In genomic region chr7:133701366-133701765, GRCm38 (mm10) we compare ENCODE assay signal across 27 mouse cellular contexts. TPM values are rescaled to one million over a fixed set of nuclear protein-coding genes. Genes with fewer than 3 reads are reported as not detected.
DNase-seq lines count a peak whose midpoint lies in the region; ATAC-seq and TF ChIP-seq lines count a peak whose summit lies in the region.
"Had no signal": no experiment of that assay in that cellular context is flagged by ENCODE, and none has a peak within 500 bp of the region (broad histone marks: within the 10 kb centered on the region; RNA-seq: fewer than 3 reads in every experiment).

No protein-coding gene starts in this region.

- ATAC-seq in lung, embryonic 14.5 days (ENCODE audit: insufficient read depth) = no peak
- ATAC-seq in liver, embryonic 16.5 days (ENCODE audit: low read depth) = no peak
- ATAC-seq: forebrain, embryonic 15.5 days; intestine, postnatal 0 days; lung, postnatal 0 days had no signal

- DNase-seq in lung, embryonic 14.5 days = no peak
- DNase-seq in lung, adult 2 months = no peak
- no peak for DNase-seq in embryonic facial prominence, embryonic 10.5 days (ENCODE audit: low spot score)
- peak; percentile 54 for DNase-seq in liver
- DNase-seq in frontal cortex, adult 2 months (ENCODE audit: extremely low spot score in 1 of 2, low spot score in 1 of 2) = no peak
- DNase-seq in cerebellum, adult 18-20 months = no peak
- no peak for DNase-seq in thymus, adult 18-20 months
- DNase-seq: adrenal gland, postnatal 14 days; cerebellum, adult 9-11 months; gastrocnemius, postnatal 25 days; heart, adult 18-20 months; heart, postnatal 10 days; kidney, postnatal 36 days; layer of hippocampus, adult 9-11 months; thymus, postnatal 14 days had no signal

- no peak overlapping the region for H3K4me2 ChIP-seq in lung, embryonic 14.5 days
- H3K4me2 ChIP-seq in liver, embryonic 16.5 days (ENCODE audit: low read depth, low read length) = peak overlapping the region; percentile 83
- H3K4me2 ChIP-seq: embryonic facial prominence, embryonic 12.5 days; forebrain, embryonic 15.5 days; hindbrain, embryonic 12.5 days; kidney, embryonic 15.5 days; midbrain, embryonic 12.5 days had no signal

- H3K4me1 ChIP-seq in lung, embryonic 14.5 days (ENCODE audit: insufficient read depth) = no peaks in the 10 kb centered on the region
- H3K4me1 ChIP-seq in lung, adult 2 months (ENCODE audit: control insufficient read depth, insufficient read depth, low read length) = no peaks in the 10 kb centered on the region
- no peaks in the 10 kb centered on the region for H3K4me1 ChIP-seq in embryonic facial prominence, embryonic 10.5 days
- peaks cover 61% of the 10 kb centered on the region for H3K4me1 ChIP-seq in liver, embryonic 16.5 days (ENCODE audit: control insufficient read depth, low read depth, low read length)
- H3K4me1 ChIP-seq: embryonic facial prominence, embryonic 12.5 days; forebrain, embryonic 15.5 days; hindbrain, embryonic 12.5 days; kidney, embryonic 15.5 days; midbrain, embryonic 12.5 days had no signal

- no peak for TF ChIP-seq POLR2A in lung, adult 2 months (IDR thresholded peaks at IDR 0.05; ENCODE audit: borderline replicate concordance, extremely low read depth, low read depth, low read length)

- no peaks in the 10 kb centered on the region for H3K9me3 ChIP-seq in lung, embryonic 14.5 days (ENCODE audit: low read depth, low read length)
- no peaks in the 10 kb centered on the region for H3K9me3 ChIP-seq in embryonic facial prominence, embryonic 10.5 days
- no peaks in the 10 kb centered on the region for H3K9me3 ChIP-seq in liver, embryonic 16.5 days (replicated peaks; ENCODE audit: control insufficient read depth, low read length)
- H3K9me3 ChIP-seq: embryonic facial prominence, embryonic 12.5 days; forebrain, embryonic 15.5 days; hindbrain, embryonic 12.5 days; kidney, embryonic 15.5 days; midbrain, embryonic 12.5 days had no signal

- H3K27ac ChIP-seq in lung, embryonic 14.5 days (ENCODE audit: low read depth) = no peak overlapping the region
- peak overlapping the region; percentile 51; the same call in 1 of the 2 replicates for H3K27ac ChIP-seq in embryonic facial prominence, embryonic 10.5 days (replicated peaks)
- peak overlapping the region; percentile 100 for H3K27ac ChIP-seq in liver, embryonic 16.5 days (ENCODE audit: low read length)
- H3K27ac ChIP-seq: embryonic facial prominence, embryonic 12.5 days; forebrain, embryonic 15.5 days; hindbrain, embryonic 12.5 days; kidney, embryonic 15.5 days; macrophage; midbrain, embryonic 12.5 days; stomach, postnatal 0 days had no signal

- WGBS in lung, embryonic 14.5 days = 93% methylated on average over 7 of the region's 7 CpGs
- 93% methylated on average over 7 of the region's 7 CpGs for WGBS in lung, adult 2 months
- WGBS in embryonic facial prominence, embryonic 10.5 days = 90% methylated on average over 7 of the region's 7 CpGs
- WGBS in liver, embryonic 16.5 days (ENCODE audit: insufficient replicate concordance) = 43% methylated on average over 7 of the region's 7 CpGs

- no peak for TF ChIP-seq CTCF in lung, embryonic 14.5 days (IDR thresholded peaks at IDR 0.05; ENCODE audit: low read depth)
- TF ChIP-seq CTCF in lung, adult 2 months (IDR thresholded peaks at IDR 0.05; ENCODE audit: insufficient read depth, low read length) = no peak

- no peak overlapping the region for H3K9ac ChIP-seq in lung, embryonic 14.5 days
- H3K9ac ChIP-seq in liver, embryonic 16.5 days (ENCODE audit: low read depth, low read length) = peak overlapping the region; percentile 86
- H3K9ac ChIP-seq: embryonic facial prominence, embryonic 12.5 days; forebrain, embryonic 15.5 days; hindbrain, embryonic 12.5 days; kidney, embryonic 15.5 days; midbrain, embryonic 12.5 days had no signal

- peak overlapping the region; percentile 20; the same call in 1 of the 2 replicates for H3K4me3 ChIP-seq in lung, embryonic 14.5 days (ENCODE audit: low read depth, low read length)
- H3K4me3 ChIP-seq in lung, adult 2 months (replicated peaks; ENCODE audit: extremely low read depth, low read depth, low read length) = no peak overlapping the region
- H3K4me3 ChIP-seq in embryonic facial prominence, embryonic 10.5 days = peak overlapping the region; percentile 18; the same call in 1 of the 2 replicates
- H3K4me3 ChIP-seq in liver, embryonic 16.5 days (ENCODE audit: low read depth, low read length) = peak overlapping the region; percentile 80
- H3K4me3 ChIP-seq: embryonic facial prominence, embryonic 12.5 days; forebrain, embryonic 15.5 days; hindbrain, embryonic 12.5 days; kidney, embryonic 15.5 days; midbrain, embryonic 12.5 days had no signal

- H3K27me3 ChIP-seq in lung, embryonic 14.5 days (ENCODE audit: insufficient read depth, low read length) = no peaks in the 10 kb centered on the region
- H3K27me3 ChIP-seq in embryonic facial prominence, embryonic 10.5 days (replicated peaks; ENCODE audit: low read depth, poor library complexity, severe bottlenecking) = no peaks in the 10 kb centered on the region
- no peaks in the 10 kb centered on the region for H3K27me3 ChIP-seq in liver, embryonic 16.5 days (ENCODE audit: control insufficient read depth, insufficient read depth, low read depth, low read length)
- H3K27me3 ChIP-seq: embryonic facial prominence, embryonic 12.5 days; forebrain, embryonic 15.5 days; hindbrain, embryonic 12.5 days; kidney, embryonic 15.5 days; midbrain, embryonic 12.5 days had no signal

- peaks cover 14% of the 10 kb centered on the region; the same call in 1 of the 2 replicates for H3K36me3 ChIP-seq in lung, embryonic 14.5 days (ENCODE audit: insufficient read depth)
- peaks cover 11% of the 10 kb centered on the region for H3K36me3 ChIP-seq in embryonic facial prominence, embryonic 10.5 days (replicated peaks)
- H3K36me3 ChIP-seq in liver, embryonic 16.5 days (ENCODE audit: control insufficient read depth, insufficient read depth) = peaks cover 28% of the 10 kb centered on the region
- H3K36me3 ChIP-seq: forebrain, embryonic 15.5 days had no signal

RNA-seq across cellular contexts. Expression of gene Bccip, which starts 7.8 kb away (rescaled TPM):
- 180 and 181 TPM in 2 replicates for polyA plus RNA-seq in lung, embryonic 14.5 days (2014; fragmentation: Nextera tagmentation; extraction: Ambion mirVana)
- polyA plus RNA-seq in lung, adult 2 months (2012; rRNA removed) = 13.1 and 24.7 TPM in 2 replicates
- 194 and 216 TPM in 2 replicates for polyA plus RNA-seq in embryonic facial prominence, embryonic 10.5 days (2016; fragmentation: Nextera tagmentation; extraction: Ambion mirVana)
- 64.3 and 75.7 TPM in 2 replicates for polyA plus RNA-seq in liver, embryonic 16.5 days (2015; fragmentation: Nextera tagmentation; extraction: Ambion mirVana)
- 116 and 117 TPM in 2 replicates for polyA plus RNA-seq in frontal cortex, adult 2 months (2012; rRNA removed)

RNA-seq across cellular contexts. Expression of gene Uros, which starts 8.5 kb away (rescaled TPM):
- polyA plus RNA-seq in lung, embryonic 14.5 days (2014; fragmentation: Nextera tagmentation; extraction: Ambion mirVana) = 27.0 TPM in 2 replicates
- 9.0 and 10.4 TPM in 2 replicates for polyA plus RNA-seq in lung, adult 2 months (2012; rRNA removed)
- polyA plus RNA-seq in embryonic facial prominence, embryonic 10.5 days (2016; fragmentation: Nextera tagmentation; extraction: Ambion mirVana) = 32.2 and 32.8 TPM in 2 replicates
- 149 and 158 TPM in 2 replicates for polyA plus RNA-seq in liver, embryonic 16.5 days (2015; fragmentation: Nextera tagmentation; extraction: Ambion mirVana)
- 36.1 and 36.7 TPM in 2 replicates for polyA plus RNA-seq in frontal cortex, adult 2 months (2012; rRNA removed)

RNA-seq across cellular contexts. Expression of gene Mmp21, which starts 21.5 kb away (rescaled TPM):
- polyA plus RNA-seq in lung, embryonic 14.5 days (2014; fragmentation: Nextera tagmentation; extraction: Ambion mirVana) = 0.11 and 0.14 TPM in 2 replicates
- polyA plus RNA-seq in lung, adult 2 months (2012; rRNA removed) = not detected in 2 replicates
- polyA plus RNA-seq in embryonic facial prominence, embryonic 10.5 days (2016; fragmentation: Nextera tagmentation; extraction: Ambion mirVana) = 0.07 and 0.15 TPM in 2 replicates
- 0.04 TPM in 1 of 2 replicates, not detected in the other for polyA plus RNA-seq in liver, embryonic 16.5 days (2015; fragmentation: Nextera tagmentation; extraction: Ambion mirVana)
- polyA plus RNA-seq in frontal cortex, adult 2 months (2012; rRNA removed) = 0.19 and 0.24 TPM in 2 replicates
- polyA plus RNA-seq: C2C12; forebrain, embryonic 15.5 days; hindbrain, embryonic 12.5 days; intestine, postnatal 0 days; limb, embryonic 14.5 days; lung, postnatal 0 days; macrophage; midbrain, embryonic 12.5 days had no signal
